Mouse (Mus musculus) intestine, embryonic 16.5 days (tissue): ENCODE results near the gene H2-T3. TPM values are rescaled to one million over a fixed set of nuclear protein-coding genes. Genes with fewer than 3 reads are reported as not detected.
"Not testable (repeated sequence)": the region's sequence is repeated elsewhere in the genome, so short reads cannot be mapped to it uniquely, and the experiment has no call there.

Experiments used
- ATAC-seq: fragments of 200-750 bp; cut with Nextera tagmentation; 2 replicates; pipeline ENCODE4 v1.8.0; 2017; ENCODE audit warnings: moderate TSS enrichment, moderate library complexity
- H3K27ac ChIP-seq: fragments of 300-500 bp; sonication (generic); 2 replicates; pipeline ENCODE4 v1.5.1; 2014; ENCODE audit warnings: mild to moderate bottlenecking, low read length
- H3K27me3 ChIP-seq: fragments of 300-500 bp; sonication (generic); replicated peaks from 2 replicates; pipeline ENCODE4 v1.6.1; 2014; ENCODE audit warnings: low read length, control low read depth, mixed read lengths; ENCODE audit not compliant: control insufficient read depth, insufficient read depth
- H3K36me3 ChIP-seq: fragments of 300-500 bp; sonication (generic); 2 replicates; pipeline ENCODE4 v1.6.1; 2014; ENCODE audit warnings: low read length, control low read depth; ENCODE audit not compliant: control insufficient read depth, insufficient read depth
- H3K4me1 ChIP-seq: fragments of 300-500 bp; sonication (generic); 2 replicates; pipeline ENCODE4 v1.6.1; 2014; ENCODE audit warnings: low read length, control low read depth, mixed read lengths; ENCODE audit not compliant: control insufficient read depth, insufficient read depth
- H3K4me2 ChIP-seq: fragments of 300-500 bp; sonication (generic); 2 replicates; pipeline ENCODE4 v1.6.1; 2014; ENCODE audit warnings: low read depth, low read length, control low read depth
- H3K4me3 ChIP-seq: fragments of 300-500 bp; sonication (generic); 2 replicates; pipeline ENCODE4 v1.5.1; 2014; ENCODE audit warnings: mild to moderate bottlenecking, low read length
- H3K9ac ChIP-seq: fragments of 300-500 bp; sonication (generic); 2 replicates; pipeline ENCODE4 v1.6.1; 2014; ENCODE audit warnings: low read depth, low read length
- H3K9me3 ChIP-seq: fragments of 300-500 bp; sonication (generic); 2 replicates; pipeline ENCODE4 v1.6.1; 2016; ENCODE audit warnings: low read length, control low read depth; ENCODE audit not compliant: control insufficient read depth
- WGBS: fragments of 180-500 bp; shearing (Covaris S2); extraction: QIAGEN DNeasy Blood & Tissue Kit; methylation state at CpG from one replicate; pipeline ENCODE4 v1.1.7; 2014; 5-methylcytosine and 5-hydroxymethylcytosine counted together
- polyA plus RNA-seq: library from polyadenylated mRNA; unstranded; fragments of >200 nt; fragmentation: Nextera tagmentation; extraction: Ambion mirVana; gene quantifications from 2 replicates; pipeline ENCODE4 v1.2.1, GENCODE M21; 2015

H2-T3 gene
- polyA plus RNA-seq, 1 experiment from 2014 or later: 42.3 TPM

DNA sequence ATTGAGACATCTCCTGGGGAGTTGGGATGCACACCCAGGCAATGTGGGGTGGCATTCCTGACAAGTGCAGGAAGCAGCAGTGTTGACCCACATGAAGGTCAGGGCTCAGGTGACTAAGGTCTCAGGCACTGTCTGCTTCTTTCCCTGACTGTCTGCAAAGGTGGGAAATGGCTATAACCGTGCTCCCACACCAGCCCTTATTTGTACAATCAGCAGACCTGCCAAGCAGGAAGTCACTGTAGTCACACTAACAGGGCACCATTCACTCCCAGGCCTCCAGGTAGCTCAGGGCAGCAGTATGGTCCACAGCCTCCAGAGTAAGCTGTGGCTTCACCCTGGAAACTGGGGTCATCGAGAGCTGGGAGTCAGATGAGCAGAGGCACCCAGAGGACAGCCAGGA is 2.3 kb upstream of the H2-T3 start:
- Histone ChIP-seq H3K9ac (no peak overlapping the region), H3K9me3 (no peaks in the 10 kb centered on the region), H3K27me3 (no peaks in the 10 kb centered on the region), H3K27ac (no peak overlapping the region), H3K4me3 (no peak overlapping the region), H3K4me2 (no peak overlapping the region), H3K4me1 (no peaks in the 10 kb centered on the region), H3K36me3 (no peaks in the 10 kb centered on the region)
- no peak for ATAC-seq
- WGBS: 62% methylated on average over 2 of the region's 2 CpGs

- no peaks in the 10 kb centered on the region for H3K36me3 ChIP-seq
- no peaks in the 10 kb centered on the region for H3K27me3 ChIP-seq
- H3K4me2 ChIP-seq: peak overlapping the region; percentile 40
- peak overlapping the region; percentile 55 for H3K9ac ChIP-seq
- H3K27ac ChIP-seq: peak overlapping the region; percentile 85
- peak; percentile 71 for ATAC-seq
- 22% methylated on average over 18 of the region's 18 CpGs for WGBS
- peak overlapping the region; percentile 44 for H3K4me3 ChIP-seq
- H3K9me3 ChIP-seq: no peaks in the 10 kb centered on the region
- H3K4me1 ChIP-seq: no peaks in the 10 kb centered on the region
Measured at GRCm38 (mm10) chr17:36189491-36190168, 457 bp downstream of the H2-T3 start.

DNA sequence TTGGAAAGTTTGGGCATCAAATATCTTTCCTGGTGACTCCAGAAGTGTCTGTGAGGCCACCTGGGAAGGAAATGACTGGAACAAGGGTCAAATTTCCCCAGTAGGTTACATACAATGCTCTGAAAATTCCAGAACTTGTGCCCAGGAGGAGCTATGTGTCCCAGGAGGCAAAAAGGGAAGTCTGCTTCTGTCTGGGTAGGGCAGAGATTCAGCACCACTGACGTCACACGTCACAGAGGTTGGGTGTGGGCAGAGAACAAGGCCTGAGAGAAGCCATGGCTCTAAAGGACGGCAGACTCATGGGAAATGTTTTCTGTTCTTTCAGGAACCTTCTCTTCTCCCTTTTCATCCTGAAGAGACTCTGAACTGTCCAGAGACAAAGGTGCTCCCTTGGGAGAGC is 2.5 kb downstream of the H2-T3 start:
- H3K27me3 ChIP-seq: no peaks in the 10 kb centered on the region
- WGBS: 51% methylated on average over 3 of the region's 3 CpGs
- H3K9ac ChIP-seq: no peak overlapping the region
- H3K9me3 ChIP-seq: no peaks in the 10 kb centered on the region
- H3K4me2 ChIP-seq: no peak overlapping the region
- no peak overlapping the region for H3K4me3 ChIP-seq
- ATAC-seq: no peak
- no peaks in the 10 kb centered on the region for H3K4me1 ChIP-seq
- no peak overlapping the region for H3K27ac ChIP-seq
- H3K36me3 ChIP-seq: no peaks in the 10 kb centered on the region

- 54% methylated on average over 12 of the region's 12 CpGs for WGBS
- Histone ChIP-seq H3K27ac (no peak overlapping the region), H3K4me1 (no peaks in the 10 kb centered on the region), H3K36me3 (no peaks in the 10 kb centered on the region), H3K9me3 (no peaks in the 10 kb centered on the region), H3K4me3 (no peak overlapping the region), H3K4me2 (no peak overlapping the region), H3K27me3 (no peaks in the 10 kb centered on the region; the same call in 1 of the 2 replicates), H3K9ac (no peak overlapping the region)
- ATAC-seq: peak; percentile 74
Measured at GRCm38 (mm10) chr17:36182212-36182611, 7.9 kb downstream of the H2-T3 start.

- H3K4me3 ChIP-seq: peak overlapping the region; percentile 44
- H3K9me3 ChIP-seq, H3K4me1 ChIP-seq, H3K27ac ChIP-seq, H3K36me3 ChIP-seq, H3K27me3 ChIP-seq: not testable (repeated sequence)
- H3K9ac ChIP-seq: peak overlapping the region; percentile 48; the same call in 1 of the 2 replicates
- peak overlapping the region; percentile 63 for H3K4me2 ChIP-seq
- WGBS: 13% methylated on average over 10 of the region's 10 CpGs
- ATAC-seq: peak; percentile 16
Measured at GRCm38 (mm10) chr17:36179446-36179845, 10.6 kb downstream of the H2-T3 start.

DNA sequence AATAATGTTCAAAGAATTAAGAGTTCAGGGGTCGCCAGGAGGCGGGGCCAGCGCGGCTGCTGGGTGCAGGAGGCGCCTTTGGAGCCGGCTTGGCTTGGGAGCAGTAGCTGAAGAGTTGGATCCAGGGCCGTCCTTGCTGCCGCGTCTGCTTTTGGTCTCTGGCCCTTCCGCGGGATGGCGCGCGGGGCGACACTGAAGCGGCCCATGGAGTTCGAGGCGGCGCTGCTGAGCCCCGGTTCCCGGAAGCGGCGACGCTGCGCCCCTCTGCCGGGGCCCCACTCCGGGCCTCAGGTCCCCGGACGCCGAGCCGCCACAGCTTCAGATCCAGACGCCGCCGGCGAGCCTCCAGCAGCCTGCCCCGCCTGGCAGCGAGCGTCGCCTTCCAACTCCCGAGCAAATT is 11.1 kb downstream of the H2-T3 start:
- not testable (repeated sequence) for H3K36me3 ChIP-seq, H3K27me3 ChIP-seq, H3K9me3 ChIP-seq, H3K4me1 ChIP-seq, H3K27ac ChIP-seq
- Histone ChIP-seq H3K4me3 (peak overlapping the region; percentile 44), H3K4me2 (peak overlapping the region; percentile 63), H3K9ac (peak overlapping the region; percentile 48; the same call in 1 of the 2 replicates)
- WGBS: under 1% methylated on average over 40 of the region's 40 CpGs
- ATAC-seq: peak; percentile 81

GRCm38 (mm10) chr17:36176132-36176531 is 14.0 kb downstream of the H2-T3 start:
- no CpG with 5 or more reads among the region's 2 CpGs for WGBS

DNA sequence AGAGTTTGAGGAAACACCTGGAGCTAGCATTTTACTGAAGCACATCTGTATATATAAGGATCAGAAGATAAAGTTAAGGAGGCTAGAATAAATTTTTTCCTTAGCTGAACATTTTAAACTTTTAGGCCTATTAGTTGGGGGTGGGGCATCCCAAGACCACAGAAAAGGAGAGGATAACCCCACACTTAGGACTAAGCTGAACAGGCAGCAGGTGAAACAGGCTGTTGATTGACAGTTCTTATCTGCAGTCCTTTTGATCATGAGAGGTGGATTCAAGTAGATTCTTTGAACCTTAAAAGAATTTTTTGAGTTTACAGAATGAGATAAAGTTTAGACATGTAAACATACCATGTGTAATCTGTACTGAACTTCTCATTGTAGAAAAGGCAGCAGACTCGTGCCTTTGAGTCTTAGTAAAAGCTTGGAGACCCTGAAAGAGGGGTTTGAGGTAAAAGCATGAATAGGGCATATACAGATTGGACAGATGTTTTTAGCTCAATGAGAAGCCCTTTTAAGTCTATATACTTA is 19.7 kb downstream of the H2-T3 start:
- Histone ChIP-seq H3K9me3 (no peaks in the 10 kb centered on the region), H3K4me3 (no peak overlapping the region), H3K27ac (no peak overlapping the region), H3K4me1 (0 out of 2 replicates have a peak, but pooled peaks cover 4% of the 10 kb centered on the region), H3K4me2 (no peak overlapping the region), H3K9ac (no peak overlapping the region), H3K27me3 (peaks cover 12% of the 10 kb centered on the region), H3K36me3 (no peaks in the 10 kb centered on the region)
- no peak for ATAC-seq
- WGBS: 44% methylated on average over 1 of the region's 1 CpGs

More at GRCm38 (mm10) chr17:36176132-36176531, 14.0 kb downstream of the H2-T3 start:
- not testable (repeated sequence) for H3K4me2 ChIP-seq, H3K9me3 ChIP-seq, H3K4me3 ChIP-seq, H3K9ac ChIP-seq, ATAC-seq, H3K27me3 ChIP-seq, H3K36me3 ChIP-seq, H3K4me1 ChIP-seq, H3K27ac ChIP-seq

- ATAC-seq: no peak
- H3K4me1 ChIP-seq: 0 out of 2 replicates have a peak, but pooled peaks cover 4% of the 10 kb centered on the region
- H3K36me3 ChIP-seq: no peaks in the 10 kb centered on the region
- H3K9me3 ChIP-seq: no peaks in the 10 kb centered on the region
- H3K4me2 ChIP-seq: no peak overlapping the region
- no peak overlapping the region for H3K4me3 ChIP-seq
- peaks cover 18% of the 10 kb centered on the region for H3K27me3 ChIP-seq
- H3K9ac ChIP-seq: no peak overlapping the region
- no peak overlapping the region for H3K27ac ChIP-seq
Measured at GRCm38 (mm10) chr17:36169753-36170152, 20.3 kb downstream of the H2-T3 start.
